Mouse (Mus musculus): ENCODE measurements around the gene Ttc12.
A peak's percentile ranks its signal among the peaks of the same experiment; 100 is the strongest.

Gene Ttc12

DNA sequence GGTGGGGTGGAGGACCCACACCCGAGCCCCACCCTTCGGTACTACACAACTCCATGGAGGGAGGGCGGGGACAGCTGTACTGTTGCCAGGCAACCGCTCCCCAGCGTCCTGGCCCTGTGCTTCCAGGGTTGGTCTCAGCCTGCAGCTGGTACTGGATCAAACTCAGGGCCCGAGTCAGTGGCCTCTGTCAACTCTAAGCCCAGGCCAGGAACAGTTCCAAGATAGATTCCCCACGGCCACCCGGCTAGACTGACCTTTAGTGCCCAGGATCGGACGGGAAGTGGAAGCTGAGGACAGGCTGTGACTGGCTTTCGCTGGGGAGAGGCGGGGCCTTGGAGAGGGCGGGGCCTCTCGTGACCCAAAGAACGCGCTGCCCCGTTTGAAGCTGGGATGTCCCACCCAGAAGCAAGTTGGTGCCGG is at the start of gene Ttc12:
Ttc12 (minus strand) TSS at position 334 of the 420 bp plus-strand sequence.
- DNase-seq (ENCODE audit: extremely low read depth, low read depth, low spot score), result no peak

DNA sequence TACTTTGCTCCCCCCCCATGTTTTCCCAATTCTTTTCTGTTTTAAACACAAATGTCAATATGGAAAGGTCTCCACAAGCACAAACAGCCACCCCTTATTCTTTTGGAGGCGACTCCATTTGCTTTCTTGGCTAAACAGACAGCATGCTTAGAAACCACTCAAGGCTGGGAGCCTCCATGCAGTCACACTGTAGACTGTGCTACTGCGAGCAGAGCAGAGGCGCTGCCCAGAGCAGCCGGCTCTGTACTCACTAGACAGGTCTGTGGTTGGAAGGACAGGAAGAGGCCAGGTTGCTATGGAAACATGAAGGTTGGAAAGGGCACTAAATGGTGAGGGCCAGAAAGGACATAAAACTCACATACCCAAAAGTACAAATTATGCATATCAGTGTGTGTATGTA is 48.9 kb upstream of the Ttc12 start:
- no peak for DNase-seq (ENCODE audit: extremely low read depth, low read depth, low spot score)

GRCm38 (mm10) chr9:49533912-49534491 is 48.0 kb upstream of the Ttc12 start:
- DNase-seq (ENCODE audit: extremely low read depth, low read depth, low spot score), result no peak

DNA sequence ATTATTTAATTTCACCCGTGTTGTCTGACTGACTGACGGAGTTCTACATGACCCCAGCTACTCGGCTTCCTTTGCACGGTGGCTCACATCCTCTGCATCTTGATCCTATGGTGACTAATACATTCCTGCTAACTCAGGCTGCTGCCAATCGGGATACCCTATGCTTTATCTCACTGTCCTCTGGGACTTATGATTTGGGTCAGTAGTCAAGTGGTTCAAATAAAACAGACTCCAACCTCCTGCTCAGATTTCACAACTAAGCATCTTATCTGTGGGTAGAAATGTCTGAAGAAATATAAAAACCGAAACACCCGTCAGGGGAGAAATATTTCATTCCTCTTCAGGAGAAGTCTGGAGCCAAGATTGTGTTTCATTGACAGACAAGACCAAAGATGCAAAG is 47.4 kb upstream of the Ttc12 start:
- no peak for DNase-seq (ENCODE audit: extremely low read depth, low read depth, low spot score)

GRCm38 (mm10) chr9:49531833-49532232 is 45.8 kb upstream of the Ttc12 start:
- no peak for DNase-seq (ENCODE audit: extremely low read depth, low read depth, low spot score)

GRCm38 (mm10) chr9:49531257-49531656 is 45.2 kb upstream of the Ttc12 start:
- no peak for DNase-seq (ENCODE audit: extremely low read depth, low read depth, low spot score)

DNA sequence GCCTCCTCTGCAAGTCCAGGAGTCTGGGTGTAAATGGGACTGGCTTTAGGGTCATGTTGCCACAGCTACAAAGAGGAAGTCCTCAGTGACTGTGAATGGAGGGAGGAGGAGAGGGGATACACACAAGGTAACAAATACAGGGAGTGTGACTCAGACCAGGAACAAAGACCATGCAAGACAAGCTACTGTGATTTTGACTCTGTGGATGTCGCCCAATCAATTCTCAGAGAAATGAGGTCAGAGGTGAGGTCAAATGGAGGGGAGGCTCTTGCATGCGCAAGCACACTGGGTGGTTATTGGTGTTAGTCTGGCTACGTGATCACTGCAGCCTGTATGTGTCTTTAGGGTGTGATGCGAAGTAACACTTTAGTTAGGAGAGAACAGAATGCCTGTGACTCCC is 44.7 kb upstream of the Ttc12 start:
- no peak for DNase-seq (ENCODE audit: extremely low read depth, low read depth, low spot score)

DNA sequence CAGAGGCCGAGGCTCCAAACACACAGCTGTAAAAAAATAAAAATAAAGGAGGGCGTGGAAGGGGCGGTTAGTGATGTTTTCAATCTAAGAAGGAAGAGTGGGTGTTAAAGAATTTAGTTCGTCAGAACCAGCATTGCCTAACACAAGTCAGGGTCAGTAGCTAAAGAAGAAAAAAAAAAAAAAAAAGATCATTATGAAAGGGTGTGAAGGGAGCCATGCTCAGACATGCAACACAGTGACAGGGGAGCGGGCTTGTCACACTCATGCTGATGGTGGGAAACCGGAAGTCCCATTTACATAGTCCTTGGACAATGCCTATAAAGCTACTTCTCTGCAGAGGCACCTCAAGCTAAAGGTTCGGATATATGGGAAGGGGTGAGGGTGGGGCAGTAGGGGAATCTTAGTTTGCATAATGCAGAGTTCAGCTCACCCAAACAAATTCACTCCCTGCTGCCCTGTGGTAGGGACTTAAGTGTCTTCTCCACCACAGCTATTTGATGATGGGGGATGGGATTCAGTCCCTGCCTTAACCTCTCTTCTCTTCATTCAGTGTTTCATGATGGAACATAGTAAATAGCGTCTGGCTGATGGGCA is 43.4 kb upstream of the Ttc12 start:
- no peak for DNase-seq (ENCODE audit: extremely low read depth, low read depth, low spot score)

DNA sequence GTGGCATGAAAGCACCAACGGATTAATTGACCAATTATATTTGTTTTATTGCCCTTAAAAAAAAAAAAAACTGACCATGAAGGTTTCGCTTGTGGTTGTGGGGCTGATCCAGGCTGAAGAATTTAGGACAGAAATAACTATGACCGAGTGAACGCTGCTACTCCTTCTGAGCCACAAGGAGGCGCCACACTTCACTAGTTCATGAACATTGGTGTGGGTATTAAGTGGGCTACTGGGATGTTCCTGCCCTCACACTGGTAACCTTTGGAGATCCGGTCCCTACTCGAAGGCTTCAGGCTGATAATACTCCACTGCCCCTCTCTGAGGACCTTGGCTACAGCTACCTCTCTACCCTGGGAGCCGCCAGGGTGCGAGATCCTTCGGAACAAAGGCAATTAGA is 42.9 kb upstream of the Ttc12 start:
- no peak for DNase-seq (ENCODE audit: extremely low read depth, low read depth, low spot score)

- no peak for DNase-seq (ENCODE audit: extremely low read depth, low read depth, low spot score)
Measured at GRCm38 (mm10) chr9:49528026-49528425, 42.0 kb upstream of the Ttc12 start.

- DNase-seq (ENCODE audit: extremely low read depth, low read depth, low spot score), result no peak
Measured at GRCm38 (mm10) chr9:49527340-49527739, 41.3 kb upstream of the Ttc12 start.

GRCm38 (mm10) chr9:49524721-49525120 is 38.7 kb upstream of the Ttc12 start:
- no peak for DNase-seq (ENCODE audit: extremely low read depth, low read depth, low spot score)

GRCm38 (mm10) chr9:49523881-49524280 is 37.9 kb upstream of the Ttc12 start:
- DNase-seq (ENCODE audit: extremely low read depth, low read depth, low spot score), result peak; percentile 31

GRCm38 (mm10) chr9:49514306-49514705 is 28.3 kb upstream of the Ttc12 start:
- no peak for DNase-seq (ENCODE audit: extremely low read depth, low read depth, low spot score)

DNA sequence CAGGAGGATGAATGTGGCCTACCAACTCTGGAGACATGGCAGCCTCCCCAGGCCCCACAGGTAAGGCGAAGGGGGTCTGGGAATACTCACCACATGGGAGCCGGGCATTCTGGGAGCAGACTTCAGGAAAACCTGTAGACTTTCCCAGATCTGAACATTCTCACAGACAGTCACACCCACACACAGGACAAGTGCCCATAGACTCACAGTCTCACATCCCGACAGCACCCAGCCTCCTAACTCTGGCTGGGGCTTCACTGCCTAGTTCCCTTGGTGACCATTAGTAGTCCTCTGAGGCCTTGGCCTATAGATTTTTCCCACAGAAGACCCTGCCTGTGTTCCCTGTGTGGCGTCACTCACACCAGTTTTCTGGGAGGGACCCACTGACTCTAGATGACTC is 24.6 kb upstream of the Ttc12 start:
- no peak for DNase-seq (ENCODE audit: extremely low read depth, low read depth, low spot score)

DNA sequence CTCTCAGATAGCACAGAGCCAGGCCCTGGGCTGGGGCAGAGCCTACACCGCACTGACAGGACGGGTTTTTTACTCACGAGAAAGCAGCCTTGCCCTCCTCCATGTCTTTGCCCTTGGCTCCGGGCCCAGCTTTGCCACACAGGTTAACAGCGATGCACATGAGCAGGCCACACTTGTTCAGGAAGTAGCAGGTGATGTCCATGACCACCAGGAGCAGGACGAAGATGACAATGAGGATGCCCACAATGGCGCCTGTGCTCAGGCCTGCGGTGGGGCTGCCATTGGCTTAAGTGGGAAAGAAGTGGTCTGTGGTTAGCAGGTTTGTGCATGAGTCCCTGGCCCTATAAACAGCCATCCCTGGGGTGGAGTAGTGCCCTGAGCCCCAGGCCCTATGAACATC is 23.6 kb upstream of the Ttc12 start:
- DNase-seq (ENCODE audit: extremely low read depth, low read depth, low spot score), result no peak

- DNase-seq (ENCODE audit: extremely low read depth, low read depth, low spot score), result no peak
Measured at GRCm38 (mm10) chr9:49509094-49509493, 23.1 kb upstream of the Ttc12 start.

GRCm38 (mm10) chr9:49507829-49508585 is 22.0 kb upstream of the Ttc12 start:
- DNase-seq (ENCODE audit: extremely low read depth, low read depth, low spot score), result no peak

DNA sequence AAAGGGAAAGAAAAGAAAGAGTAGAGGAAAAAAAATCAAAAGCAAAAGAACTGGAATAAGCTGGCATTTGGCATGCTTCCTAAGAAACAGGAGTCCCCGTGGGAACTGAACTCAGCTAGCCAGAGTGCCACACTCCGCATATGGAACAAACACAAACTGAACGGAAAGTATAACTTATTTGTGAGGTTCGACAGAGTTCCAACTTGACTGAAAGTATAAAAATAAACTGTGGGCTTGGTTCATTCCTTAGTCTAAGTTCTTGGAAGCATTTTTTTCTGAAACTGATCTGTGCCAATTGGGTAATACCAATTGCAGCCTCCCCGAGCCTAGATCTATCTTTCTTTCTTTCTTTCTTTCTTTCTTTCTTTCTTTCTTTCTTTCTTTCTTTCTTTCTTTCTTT is 18.6 kb upstream of the Ttc12 start:
- DNase-seq (ENCODE audit: extremely low read depth, low read depth, low spot score), result no peak

DNA sequence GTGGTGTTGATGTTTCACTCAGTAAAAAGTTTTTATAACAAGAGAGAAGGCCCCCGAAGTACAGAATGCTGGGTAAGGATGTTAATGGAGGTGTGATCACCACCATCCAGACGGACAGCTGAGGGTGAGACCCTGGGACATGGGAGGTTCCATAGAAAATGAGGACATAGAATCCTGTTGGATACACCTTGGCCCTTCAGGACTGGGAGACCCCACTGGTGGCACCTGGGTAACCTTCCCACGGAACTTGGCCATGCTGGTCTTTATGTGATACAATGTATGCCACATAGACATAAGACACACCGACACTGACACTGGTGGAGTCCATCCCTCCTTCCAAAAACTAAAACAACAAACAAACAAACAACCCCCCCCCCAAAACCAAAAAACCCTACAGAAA is 16.2 kb upstream of the Ttc12 start:
- no peak for DNase-seq (ENCODE audit: extremely low read depth, low read depth, low spot score)

GRCm38 (mm10) chr9:49499878-49500277 is 13.9 kb upstream of the Ttc12 start:
- no peak for DNase-seq (ENCODE audit: extremely low read depth, low read depth, low spot score)

GRCm38 (mm10) chr9:49493979-49494649 is 8.1 kb upstream of the Ttc12 start:
- no peak for DNase-seq (ENCODE audit: extremely low read depth, low read depth, low spot score)
